Mouse (Mus musculus): ENCODE data around the gene Fbxl13. TPM values are rescaled to one million over a fixed set of nuclear protein-coding genes. Genes with fewer than 3 reads are reported as not detected.

Fbxl13 gene
- polyA plus RNA-seq, 1 experiment from 2014 or later = 0.32 TPM

DNA sequence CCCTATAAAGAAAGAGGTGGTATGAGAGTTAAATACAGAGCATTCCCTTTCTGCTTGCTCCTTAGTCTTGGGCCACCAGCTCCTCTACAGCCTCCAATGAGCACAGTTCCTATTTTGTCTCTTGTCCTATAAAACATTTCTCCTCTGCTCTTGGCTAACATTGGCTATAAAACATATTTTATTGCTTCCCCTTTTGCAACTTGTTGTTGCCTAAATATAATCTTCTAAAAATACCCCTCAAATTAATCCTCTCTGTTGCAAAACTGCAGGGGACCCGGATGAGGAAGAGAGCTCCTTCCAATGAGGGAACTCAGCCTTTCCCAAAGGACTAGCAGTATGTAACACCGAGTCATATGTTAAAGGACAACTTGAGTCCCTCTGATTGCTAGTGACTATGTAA is 81.5 kb downstream of the Fbxl13 start:
- no peaks in the 10 kb centered on the region for H3K36me3 ChIP-seq (replicated peaks)
- no peak overlapping the region for H3K4me2 ChIP-seq
- no peak overlapping the region for H3K27ac ChIP-seq
- no peak overlapping the region for H3K9ac ChIP-seq
- no peaks in the 10 kb centered on the region for H3K4me1 ChIP-seq
- no peaks in the 10 kb centered on the region for H3K27me3 ChIP-seq
- H3K4me3 ChIP-seq (replicated peaks) = no peak overlapping the region
- WGBS = 78% methylated on average over 2 of the region's 2 CpGs
- H3K9me3 ChIP-seq = no peaks in the 10 kb centered on the region
- no peak for ATAC-seq (ENCODE audit: low FRiP score)

- WGBS = 84% methylated on average over 3 of the region's 3 CpGs
- no peak overlapping the region for H3K9ac ChIP-seq
- no peak for ATAC-seq (ENCODE audit: low FRiP score)
- H3K27me3 ChIP-seq = no peaks in the 10 kb centered on the region
- H3K4me3 ChIP-seq (replicated peaks) = no peak overlapping the region
- H3K27ac ChIP-seq = no peak overlapping the region
- H3K9me3 ChIP-seq = no peaks in the 10 kb centered on the region
- H3K36me3 ChIP-seq (replicated peaks) = no peaks in the 10 kb centered on the region
- H3K4me1 ChIP-seq = no peaks in the 10 kb centered on the region
- H3K4me2 ChIP-seq = no peak overlapping the region
Measured at GRCm38 (mm10) chr5:21556502-21556901, 88.9 kb downstream of the Fbxl13 start.

- no peaks in the 10 kb centered on the region for H3K9me3 ChIP-seq
Measured at GRCm38 (mm10) chr5:21554732-21555131, 90.7 kb downstream of the Fbxl13 start.

DNA sequence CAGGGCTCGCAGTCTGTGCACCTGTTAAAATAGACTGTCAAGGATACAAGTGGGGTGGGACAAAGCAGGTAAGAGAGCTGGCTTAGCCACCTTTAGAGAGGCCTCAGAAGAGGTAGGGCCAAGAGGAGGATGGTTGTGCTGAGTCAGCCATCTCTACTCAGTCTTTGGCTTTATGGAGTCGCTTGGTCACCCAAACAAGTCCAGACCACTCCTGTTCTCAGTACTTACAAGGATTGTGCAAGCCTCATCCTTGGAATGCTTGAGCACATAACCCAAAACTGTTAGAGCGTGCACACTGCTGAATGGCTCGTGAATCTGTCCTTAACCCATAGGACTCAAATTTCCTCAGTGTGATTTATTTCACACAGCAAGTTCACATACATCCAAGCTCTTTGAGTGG is 91.7 kb downstream of the Fbxl13 start:
- Histone ChIP-seq H3K4me1 (no peaks in the 10 kb centered on the region), H3K9me3 (no peaks in the 10 kb centered on the region), H3K4me2 (no peak overlapping the region), H3K9ac (no peak overlapping the region), H3K27me3 (no peaks in the 10 kb centered on the region), H3K4me3 (replicated peaks) (no peak overlapping the region), H3K36me3 (replicated peaks) (no peaks in the 10 kb centered on the region), H3K27ac (no peak overlapping the region)
- 88% methylated on average over 4 of the region's 4 CpGs for WGBS
- no peak for ATAC-seq (ENCODE audit: low FRiP score)

More at GRCm38 (mm10) chr5:21554732-21555131, 90.7 kb downstream of the Fbxl13 start:
- WGBS = 82% methylated on average over 1 of the region's 1 CpGs
- no peak overlapping the region for H3K4me3 ChIP-seq (replicated peaks)
- no peaks in the 10 kb centered on the region for H3K36me3 ChIP-seq (replicated peaks)
- no peaks in the 10 kb centered on the region for H3K27me3 ChIP-seq
- H3K9ac ChIP-seq = no peak overlapping the region
- no peak overlapping the region for H3K27ac ChIP-seq
- no peak overlapping the region for H3K4me2 ChIP-seq
- no peak for ATAC-seq (ENCODE audit: low FRiP score)
- H3K4me1 ChIP-seq = no peaks in the 10 kb centered on the region

DNA sequence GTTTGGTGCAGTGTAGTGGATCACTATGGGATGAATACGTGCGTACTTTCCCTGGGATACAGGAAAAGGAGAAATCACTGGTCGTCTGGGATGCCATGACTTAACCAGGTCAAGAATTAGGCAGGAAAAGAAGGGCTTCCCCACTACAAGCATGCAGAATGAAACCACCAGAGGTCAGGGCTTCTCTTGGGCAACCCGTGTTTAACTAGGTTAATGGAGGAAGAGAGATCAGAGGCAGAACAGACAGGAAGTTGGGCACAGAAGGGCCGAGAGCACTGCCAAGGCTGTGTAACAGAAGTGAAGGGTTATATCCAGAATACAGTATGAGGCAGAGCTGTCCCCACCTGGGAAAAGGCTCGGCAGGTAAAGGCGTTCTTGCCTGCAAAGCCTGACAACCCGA is 98.4 kb downstream of the Fbxl13 start:
- no peak overlapping the region for H3K9ac ChIP-seq
- WGBS = 89% methylated on average over 8 of the region's 8 CpGs
- ATAC-seq (ENCODE audit: low FRiP score) = no peak
- H3K4me3 ChIP-seq (replicated peaks) = no peak overlapping the region
- H3K4me2 ChIP-seq = no peak overlapping the region
- H3K27me3 ChIP-seq = no peaks in the 10 kb centered on the region
- no peaks in the 10 kb centered on the region for H3K36me3 ChIP-seq (replicated peaks)
- no peak overlapping the region for H3K27ac ChIP-seq
- peaks cover 6% of the 10 kb centered on the region; the same call in 1 of the 2 replicates for H3K4me1 ChIP-seq
- no peaks in the 10 kb centered on the region for H3K9me3 ChIP-seq

DNA sequence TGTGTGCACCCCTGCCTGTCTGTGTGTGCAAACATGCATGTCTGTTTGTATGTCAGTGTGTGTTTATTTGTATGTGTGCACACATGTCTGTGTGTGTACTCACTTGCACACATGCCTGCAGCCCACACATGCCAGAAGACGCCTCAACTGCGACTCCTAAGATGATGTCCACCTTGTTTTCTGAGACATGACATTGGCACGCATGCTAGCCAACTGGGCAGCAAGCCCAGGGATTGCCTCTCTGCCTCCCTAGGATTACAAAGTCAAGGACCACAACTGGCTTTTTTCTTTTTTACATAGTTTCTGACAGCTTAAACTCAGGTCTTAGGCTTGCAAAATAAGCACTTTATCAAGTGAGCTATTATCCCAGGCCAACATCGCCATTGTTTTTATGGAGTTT is 99.6 kb downstream of the Fbxl13 start:
- no peak for ATAC-seq (ENCODE audit: low FRiP score)
- Histone ChIP-seq H3K36me3 (replicated peaks) (no peaks in the 10 kb centered on the region), H3K27me3 (no peaks in the 10 kb centered on the region), H3K27ac (no peak overlapping the region), H3K4me1 (peaks cover 6% of the 10 kb centered on the region; the same call in 1 of the 2 replicates), H3K9ac (no peak overlapping the region), H3K4me3 (replicated peaks) (no peak overlapping the region), H3K9me3 (no peaks in the 10 kb centered on the region), H3K4me2 (no peak overlapping the region)
- 92% methylated on average over 4 of the region's 4 CpGs for WGBS

DNA sequence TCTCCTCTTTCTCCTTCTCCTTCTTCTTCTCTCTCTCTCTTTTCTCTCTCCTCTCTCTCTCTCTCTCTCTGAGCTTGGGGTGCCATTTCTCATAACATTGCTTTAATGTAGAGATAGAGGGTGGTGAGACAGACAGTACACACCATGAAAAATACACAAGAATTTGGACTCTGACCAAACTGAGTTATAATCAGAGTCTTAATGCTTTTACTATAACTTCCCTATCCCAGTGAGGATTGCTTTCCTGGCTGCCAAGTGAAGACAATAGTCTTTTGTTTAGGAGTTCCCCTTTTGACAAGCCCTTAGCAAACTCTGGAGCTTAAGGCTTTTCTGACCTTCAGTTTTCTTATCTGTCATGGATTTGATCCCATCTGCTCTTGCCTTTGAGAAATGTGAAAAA is 100.2 kb downstream of the Fbxl13 start:
- ATAC-seq (ENCODE audit: low FRiP score) = no peak

GRCm38 (mm10) chr5:21544821-21545220 is 100.6 kb downstream of the Fbxl13 start:
- Histone ChIP-seq H3K4me3 (replicated peaks) (no peak overlapping the region), H3K4me2 (no peak overlapping the region), H3K27ac (no peak overlapping the region), H3K4me1 (peaks cover 6% of the 10 kb centered on the region; the same call in 1 of the 2 replicates), H3K9ac (no peak overlapping the region), H3K9me3 (no peaks in the 10 kb centered on the region), H3K36me3 (replicated peaks) (no peaks in the 10 kb centered on the region), H3K27me3 (no peaks in the 10 kb centered on the region)
- no peak for ATAC-seq (ENCODE audit: low FRiP score)
- 90% methylated on average over 3 of the region's 3 CpGs for WGBS

More for the DNA sequence above, 100.2 kb downstream of the Fbxl13 start:
- H3K9me3 ChIP-seq = no peaks in the 10 kb centered on the region
- H3K4me2 ChIP-seq = no peak overlapping the region
- no peak overlapping the region for H3K4me3 ChIP-seq (replicated peaks)
- H3K36me3 ChIP-seq (replicated peaks) = no peaks in the 10 kb centered on the region
- no peak overlapping the region for H3K27ac ChIP-seq
- H3K27me3 ChIP-seq = no peaks in the 10 kb centered on the region
- H3K9ac ChIP-seq = no peak overlapping the region
- H3K4me1 ChIP-seq = peaks cover 6% of the 10 kb centered on the region; the same call in 1 of the 2 replicates

- 69% methylated on average over 17 of the region's 17 CpGs for WGBS
- Histone ChIP-seq H3K9me3 (no peaks in the 10 kb centered on the region), H3K9ac (no peak within 1 kb of the TSS), H3K36me3 (replicated peaks) (no peaks in the 10 kb centered on the region), H3K4me1 (peaks cover 6% of the 10 kb centered on the region; the same call in 1 of the 2 replicates), H3K27ac (no peak within 1 kb of the TSS), H3K4me2 (no peak within 1 kb of the TSS), H3K4me3 (replicated peaks) (no peak within 1 kb of the TSS), H3K27me3 (no peaks in the 10 kb centered on the region)
- no peak for ATAC-seq (ENCODE audit: low FRiP score)
Measured at GRCm38 (mm10) chr5:21543409-21544201, 101.8 kb downstream of the Fbxl13 start, which contains the start of gene Lrrc17. Lrrc17 (plus strand) TSS chr5:21543559.

- Histone ChIP-seq H3K27me3 (no peaks in the 10 kb centered on the region), H3K9me3 (no peaks in the 10 kb centered on the region), H3K4me2 (no peak overlapping the region), H3K27ac (no peak overlapping the region), H3K36me3 (replicated peaks) (no peaks in the 10 kb centered on the region), H3K4me1 (peaks cover 6% of the 10 kb centered on the region; the same call in 1 of the 2 replicates), H3K4me3 (replicated peaks) (no peak overlapping the region), H3K9ac (no peak overlapping the region)
- 87% methylated on average over 4 of the region's 4 CpGs for WGBS
- no peak for ATAC-seq (ENCODE audit: low FRiP score)
Measured at GRCm38 (mm10) chr5:21542226-21542625, 103.2 kb downstream of the Fbxl13 start.

DNA sequence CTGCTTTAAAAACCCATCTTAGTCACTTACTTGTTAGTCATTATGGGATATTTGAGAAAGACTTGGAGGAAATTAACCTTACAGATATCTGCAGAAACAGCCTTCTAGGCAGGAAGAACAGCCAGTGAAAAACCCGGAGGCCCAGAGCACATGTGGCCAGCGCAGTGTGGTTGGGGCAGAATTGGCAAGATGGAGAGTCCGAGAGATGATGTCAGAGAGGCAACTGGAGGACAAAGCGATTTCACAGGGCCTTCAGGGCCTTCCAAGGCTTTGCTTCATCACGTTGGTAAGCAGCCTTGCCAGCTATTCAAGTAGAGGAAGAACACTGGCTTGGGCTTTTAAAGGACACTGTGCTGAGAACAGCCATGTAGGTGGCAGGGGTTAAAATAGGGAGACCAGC is 112.5 kb downstream of the Fbxl13 start:
- Histone ChIP-seq H3K36me3 (replicated peaks) (no peaks in the 10 kb centered on the region), H3K4me2 (no peak overlapping the region), H3K9me3 (no peaks in the 10 kb centered on the region), H3K9ac (no peak overlapping the region), H3K4me3 (replicated peaks) (no peak overlapping the region), H3K4me1 (no peaks in the 10 kb centered on the region), H3K27ac (no peak overlapping the region), H3K27me3 (no peaks in the 10 kb centered on the region)
- ATAC-seq (ENCODE audit: low FRiP score) = no peak
- WGBS = 86% methylated on average over 5 of the region's 5 CpGs

DNA sequence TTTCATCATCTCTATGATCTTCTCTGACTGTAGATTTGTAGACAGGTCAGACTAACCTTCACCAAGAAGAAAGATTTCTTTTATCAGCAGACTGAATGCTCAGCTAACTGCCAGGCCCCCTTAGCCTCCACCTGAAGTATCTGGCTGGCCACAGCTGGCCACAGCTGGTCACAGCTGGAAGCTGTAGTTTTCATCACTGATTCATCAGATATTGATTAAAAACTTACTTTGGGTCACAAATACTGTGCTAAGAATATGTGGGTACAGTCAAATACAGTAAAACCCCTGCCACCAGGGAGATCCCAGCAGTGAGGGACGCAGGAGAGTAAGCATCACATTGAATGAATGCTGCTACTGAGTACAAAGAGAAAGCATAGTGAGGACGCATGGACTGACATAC is 113.3 kb downstream of the Fbxl13 start:
- no peak overlapping the region for H3K9ac ChIP-seq
- WGBS = 80% methylated on average over 2 of the region's 2 CpGs
- H3K4me3 ChIP-seq (replicated peaks) = no peak overlapping the region
- H3K27me3 ChIP-seq = no peaks in the 10 kb centered on the region
- H3K9me3 ChIP-seq = no peaks in the 10 kb centered on the region
- no peak for ATAC-seq (ENCODE audit: low FRiP score)
- no peak overlapping the region for H3K27ac ChIP-seq
- H3K36me3 ChIP-seq (replicated peaks) = no peaks in the 10 kb centered on the region
- peaks cover 6% of the 10 kb centered on the region; the same call in 1 of the 2 replicates for H3K4me1 ChIP-seq
- H3K4me2 ChIP-seq = no peak overlapping the region

GRCm38 (mm10) chr5:21529110-21529720 is 116.2 kb downstream of the Fbxl13 start:
- Histone ChIP-seq H3K4me2 (no peak overlapping the region), H3K9me3 (no peaks in the 10 kb centered on the region), H3K9ac (no peak overlapping the region), H3K27me3 (no peaks in the 10 kb centered on the region), H3K36me3 (replicated peaks) (no peaks in the 10 kb centered on the region), H3K4me1 (peaks cover 7% of the 10 kb centered on the region; the same call in 1 of the 2 replicates), H3K27ac (no peak overlapping the region), H3K4me3 (replicated peaks) (no peak overlapping the region)
- WGBS = 90% methylated on average over 8 of the region's 8 CpGs
- ATAC-seq (ENCODE audit: low FRiP score) = no peak
